Mouse (Mus musculus) brain, embryonic 14.5 days (tissue): ENCODE measurements around the gene Crip2. TPM values are rescaled to one million over a fixed set of nuclear protein-coding genes. Genes with fewer than 3 reads are reported as not detected.

Source experiments
- DNase-seq: peaks from one replicate; pipeline ENCODE4 v3.0.0-alpha.2; 2011; ENCODE audit warnings: low read depth
- CTCF ChIP-seq: fragments of 200-500 bp; IDR thresholded peaks from 2 replicates; pipeline ENCODE4 v1.5.1; 2012; ENCODE audit warnings: inconsistent platforms, mild to moderate bottlenecking, moderate library complexity, borderline replicate concordance; ENCODE audit not compliant: insufficient read depth, insufficient read length; ENCODE audit errors: extremely low read depth
- POLR2A ChIP-seq: fragments of 200-500 bp; IDR thresholded peaks from 2 replicates; pipeline ENCODE4 v1.6.1; 2012; ENCODE audit warnings: mild to moderate bottlenecking, inconsistent platforms, borderline replicate concordance; ENCODE audit not compliant: poor library complexity, insufficient read depth, insufficient read length, severe bottlenecking; ENCODE audit errors: extremely low read depth
- polyA plus RNA-seq: library from polyadenylated mRNA; depleted of rRNA; stranded (reverse); fragments of >200 nt; gene quantifications from 2 replicates; pipeline ENCODE4 v1.2.3, GENCODE M21; 2012

Crip2 gene
- polyA plus RNA-seq, 1 experiment: 303 TPM

- TF ChIP-seq CTCF (no peak), POLR2A (no peak)
- no peak for DNase-seq
Observed at GRCm38 (mm10) chr12:113134502-113134901, 5.5 kb upstream of the Crip2 start.

DNA sequence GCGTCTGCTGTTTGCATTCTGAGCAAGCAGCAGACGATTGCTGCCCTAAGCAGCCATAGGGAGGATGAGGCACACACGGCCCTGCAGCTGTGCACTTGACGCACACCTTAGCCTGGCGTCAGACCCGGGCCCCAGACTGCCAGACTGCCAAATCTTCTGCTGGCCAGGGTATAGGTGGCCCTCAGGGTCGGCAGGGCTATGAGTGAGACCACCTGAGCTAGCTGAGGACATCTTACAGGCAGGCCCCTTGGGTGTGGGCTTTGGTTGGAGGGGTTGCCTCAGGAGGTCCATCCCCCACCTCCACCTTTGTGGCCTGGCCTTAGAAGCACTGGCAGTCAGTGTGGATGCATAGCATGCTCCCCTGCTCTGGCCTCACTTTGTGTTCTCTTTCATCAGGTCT, 4.6 kb upstream of the Crip2 start:
- no peak for TF ChIP-seq POLR2A
- TF ChIP-seq CTCF: no peak
- DNase-seq: no peak

DNA sequence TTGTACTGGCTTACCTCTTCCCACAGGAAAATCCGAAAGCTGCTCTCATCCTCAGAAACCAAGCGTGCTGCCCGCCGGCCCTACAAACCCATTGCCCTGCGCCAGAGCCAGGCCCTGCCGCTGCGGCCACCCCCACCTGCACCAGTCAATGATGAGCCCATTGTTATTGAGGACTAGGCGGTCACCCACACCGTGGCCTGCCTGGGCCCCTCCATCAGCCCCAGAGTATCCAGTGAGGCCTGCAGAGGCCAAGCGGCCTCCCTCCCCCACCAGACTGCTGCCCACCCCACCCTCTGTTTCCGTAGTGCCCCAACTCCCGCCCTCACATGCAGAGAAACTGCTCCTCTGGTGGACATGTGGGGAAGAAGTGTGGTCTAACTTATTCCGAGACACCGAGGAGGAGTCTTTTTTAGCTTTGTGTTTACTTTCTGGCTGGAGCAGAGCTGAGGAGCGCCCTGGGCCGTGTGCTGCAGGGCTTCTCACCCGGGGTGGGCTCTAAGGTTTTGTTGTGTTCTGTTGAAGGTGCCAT, 3.5 kb upstream of the Crip2 start:
- TF ChIP-seq POLR2A (no peak), CTCF (no peak)
- no peak for DNase-seq

DNA sequence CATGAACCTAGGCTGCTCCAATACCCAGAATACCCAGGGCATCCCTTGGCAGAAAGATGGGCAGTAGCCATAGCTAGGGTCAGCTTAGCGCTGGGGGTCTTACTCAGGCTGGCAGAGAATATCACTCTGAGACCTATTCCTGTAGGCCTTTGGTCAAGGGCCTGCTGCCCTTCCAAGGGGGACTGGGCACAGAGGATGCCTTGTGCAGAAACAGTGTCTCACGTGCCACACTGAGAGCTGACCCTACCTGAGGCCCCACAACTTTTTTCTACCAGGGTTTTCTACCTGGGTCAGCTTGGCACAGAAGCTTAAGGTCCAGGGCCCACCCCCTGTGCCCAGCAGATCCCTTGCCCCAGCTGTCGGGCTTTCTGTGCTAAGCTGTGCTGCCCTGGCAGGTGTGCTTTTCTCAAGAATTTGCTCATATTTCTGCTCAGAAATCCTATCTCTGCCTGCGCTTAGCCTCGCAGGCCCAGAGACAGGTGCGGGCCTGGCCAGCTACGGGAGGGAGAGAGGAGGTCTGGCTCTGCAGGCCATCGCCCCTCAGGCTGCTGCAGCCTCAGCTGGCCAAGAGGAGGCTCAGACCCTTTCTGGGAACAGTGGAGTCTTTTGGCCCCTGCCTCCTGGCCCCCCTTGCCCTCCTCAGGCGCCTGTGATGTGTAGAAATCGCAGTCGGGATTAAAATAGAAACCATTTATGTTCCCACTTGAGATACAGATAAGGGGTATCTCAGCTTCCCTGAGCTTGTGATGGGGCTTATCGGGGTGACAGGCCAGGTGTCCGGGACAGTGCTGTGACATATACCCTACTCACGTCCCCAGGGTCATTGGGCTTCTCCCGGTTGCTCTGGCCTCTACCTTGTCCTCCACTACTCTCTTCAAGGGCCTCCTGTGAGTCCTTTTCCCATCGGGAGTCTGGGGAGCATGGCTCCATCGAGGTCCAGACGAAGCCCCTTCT, 2.5 kb upstream of the Crip2 start:
- no peak for TF ChIP-seq POLR2A
- TF ChIP-seq CTCF: no peak
- DNase-seq: no peak

GRCm38 (mm10) chr12:113138291-113138690, 1.7 kb upstream of the Crip2 start:
- DNase-seq: no peak
- TF ChIP-seq POLR2A: no peak

GRCm38 (mm10) chr12:113138901-113139864, 853 bp upstream of the Crip2 start:
- DNase-seq: peak; percentile 73

GRCm38 (mm10) chr12:113140616-113141411, 778 bp downstream of the Crip2 start:
- no peak for TF ChIP-seq CTCF
- TF ChIP-seq POLR2A: no peak
- DNase-seq: no peak

More at GRCm38 (mm10) chr12:113138901-113139864, 853 bp upstream of the Crip2 start:
- TF ChIP-seq CTCF (no peak), POLR2A (no peak)

DNA sequence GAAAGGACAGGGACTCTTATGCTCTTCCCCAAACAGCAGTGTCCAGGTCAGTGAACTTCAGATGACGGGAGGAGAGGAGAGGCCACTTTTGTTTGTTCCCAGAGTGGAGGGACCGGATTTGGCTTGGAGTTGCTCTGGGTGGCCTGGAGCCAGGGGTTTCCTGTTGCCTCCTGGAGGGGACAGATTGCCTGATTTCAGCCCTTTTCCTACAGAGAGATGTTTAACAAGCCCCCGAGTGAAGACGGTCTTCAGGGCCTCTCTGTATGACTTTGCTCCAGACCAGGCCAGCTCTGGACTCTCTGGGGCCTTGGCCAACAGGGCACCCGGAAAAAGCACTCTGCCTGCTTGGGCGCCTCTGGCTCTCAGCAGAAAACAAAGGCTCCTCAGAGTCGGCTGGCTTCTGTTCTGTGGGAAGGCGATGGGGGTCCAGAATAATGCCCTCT, 1.5 kb downstream of the Crip2 start:
- peak; percentile 36 for DNase-seq
- no peak for TF ChIP-seq POLR2A
- no peak for TF ChIP-seq CTCF

GRCm38 (mm10) chr12:113142021-113142975, 2.3 kb downstream of the Crip2 start:
- peak; percentile 71 for DNase-seq
- TF ChIP-seq POLR2A (no peak), CTCF (no peak)

GRCm38 (mm10) chr12:113143164-113143563, 3.1 kb downstream of the Crip2 start:
- TF ChIP-seq CTCF: no peak
- no peak for TF ChIP-seq POLR2A

More at GRCm38 (mm10) chr12:113143164-113143563, 3.1 kb downstream of the Crip2 start:
- DNase-seq: no peak
